Mouse (Mus musculus): ENCODE data around the gene Eps8.

DNA sequence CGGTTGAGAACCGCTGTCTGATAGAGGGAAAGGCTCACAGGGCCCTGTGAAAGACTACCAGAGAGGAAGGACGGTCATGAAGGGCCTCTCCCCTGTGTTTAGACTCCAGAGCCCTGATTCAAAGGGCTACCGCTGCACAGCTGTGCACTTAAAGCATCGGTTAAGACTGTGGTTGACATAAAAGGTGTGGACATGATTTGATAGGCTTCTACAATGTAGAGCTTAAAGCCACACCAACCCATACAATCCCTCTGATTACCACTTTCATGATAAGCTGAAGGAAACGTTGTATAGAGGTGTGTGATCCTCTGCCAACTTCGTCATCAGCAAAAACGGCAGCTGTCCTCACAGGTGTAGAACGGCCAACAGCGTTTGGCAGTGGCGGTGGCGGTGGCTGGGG lies 211.6 kb downstream of the Eps8 start:
- TF ChIP-seq CTCF (IDR thresholded peaks at IDR 0.05; ENCODE audit: low read depth, low read length) (no peak), POLR2A (IDR thresholded peaks at IDR 0.05; ENCODE audit: insufficient read depth, low read length) (no peak), EP300 (IDR thresholded peaks at IDR 0.05; ENCODE audit: insufficient read depth, low read depth, low read length) (no peak)

Measured in ES-Bruce4 (cell line).